Mouse (Mus musculus): Measurements from ENCODE around the gene Gabarapl1. TPM values are rescaled to one million over a fixed set of nuclear protein-coding genes. Genes with fewer than 3 reads are reported as not detected.

Gene Gabarapl1
- polyA plus RNA-seq, 1 experiment from 2014 or later: 62.8 TPM

DNA sequence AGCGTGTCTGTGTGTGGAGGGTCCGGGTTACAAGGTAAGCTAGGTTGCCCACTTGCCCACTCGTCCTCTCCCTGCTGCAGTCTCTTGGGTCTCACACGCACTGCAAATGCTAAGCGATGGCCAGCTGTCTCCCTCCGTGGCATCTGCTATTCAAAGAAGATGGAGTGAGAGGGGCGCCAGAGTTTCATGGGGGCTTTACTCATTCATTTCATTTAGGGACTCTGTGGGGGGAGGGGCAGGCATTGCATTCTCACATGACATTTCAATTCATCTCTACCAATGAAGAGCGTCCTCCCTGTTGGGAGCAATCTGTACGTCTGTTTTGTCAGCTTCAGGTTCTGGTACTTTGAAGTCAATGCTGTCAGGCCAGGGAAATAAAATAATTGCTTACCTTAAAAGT, 9.0 kb downstream of the Gabarapl1 start:
- Histone ChIP-seq H3K9ac (no peak overlapping the region), H3K36me3 (peaks cover 59% of the 10 kb centered on the region), H3K4me1 (no peaks in the 10 kb centered on the region), H3K27ac (no peak overlapping the region), H3K4me2 (no peak overlapping the region), H3K9me3 (replicated peaks) (no peaks in the 10 kb centered on the region), H3K4me3 (replicated peaks) (no peak overlapping the region), H3K27me3 (no peaks in the 10 kb centered on the region)
- 88% methylated on average over 9 of the region's 9 CpGs for WGBS
- no peak for ATAC-seq (replicated peaks; ENCODE audit: low FRiP score)

DNA sequence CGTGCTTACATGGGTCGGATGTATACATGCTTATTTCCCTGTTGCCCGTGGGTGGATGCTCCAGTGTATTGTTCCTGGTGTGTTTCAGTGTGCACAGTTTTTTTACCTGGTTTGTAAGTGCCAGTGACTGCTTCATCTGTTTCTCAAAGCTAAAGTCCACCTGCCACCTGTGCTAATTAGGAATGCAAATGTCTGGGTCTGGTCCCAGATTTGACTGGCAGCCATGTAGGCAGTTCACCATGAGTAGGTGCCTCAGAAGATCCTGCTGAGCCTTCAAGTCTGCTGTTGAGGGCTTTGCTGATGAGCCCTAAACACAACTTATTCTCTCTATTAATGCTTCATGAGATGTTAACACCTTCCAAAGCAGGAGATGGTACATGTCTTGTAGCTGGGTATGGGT, 9.6 kb downstream of the Gabarapl1 start:
- H3K9me3 ChIP-seq (replicated peaks): no peaks in the 10 kb centered on the region
- H3K36me3 ChIP-seq: peaks cover 55% of the 10 kb centered on the region
- H3K27ac ChIP-seq: no peak overlapping the region
- H3K4me2 ChIP-seq: no peak overlapping the region
- WGBS: 89% methylated on average over 3 of the region's 3 CpGs
- no peak for ATAC-seq (replicated peaks; ENCODE audit: low FRiP score)
- no peaks in the 10 kb centered on the region for H3K4me1 ChIP-seq
- no peak overlapping the region for H3K4me3 ChIP-seq (replicated peaks)
- no peaks in the 10 kb centered on the region for H3K27me3 ChIP-seq
- no peak overlapping the region for H3K9ac ChIP-seq

DNA sequence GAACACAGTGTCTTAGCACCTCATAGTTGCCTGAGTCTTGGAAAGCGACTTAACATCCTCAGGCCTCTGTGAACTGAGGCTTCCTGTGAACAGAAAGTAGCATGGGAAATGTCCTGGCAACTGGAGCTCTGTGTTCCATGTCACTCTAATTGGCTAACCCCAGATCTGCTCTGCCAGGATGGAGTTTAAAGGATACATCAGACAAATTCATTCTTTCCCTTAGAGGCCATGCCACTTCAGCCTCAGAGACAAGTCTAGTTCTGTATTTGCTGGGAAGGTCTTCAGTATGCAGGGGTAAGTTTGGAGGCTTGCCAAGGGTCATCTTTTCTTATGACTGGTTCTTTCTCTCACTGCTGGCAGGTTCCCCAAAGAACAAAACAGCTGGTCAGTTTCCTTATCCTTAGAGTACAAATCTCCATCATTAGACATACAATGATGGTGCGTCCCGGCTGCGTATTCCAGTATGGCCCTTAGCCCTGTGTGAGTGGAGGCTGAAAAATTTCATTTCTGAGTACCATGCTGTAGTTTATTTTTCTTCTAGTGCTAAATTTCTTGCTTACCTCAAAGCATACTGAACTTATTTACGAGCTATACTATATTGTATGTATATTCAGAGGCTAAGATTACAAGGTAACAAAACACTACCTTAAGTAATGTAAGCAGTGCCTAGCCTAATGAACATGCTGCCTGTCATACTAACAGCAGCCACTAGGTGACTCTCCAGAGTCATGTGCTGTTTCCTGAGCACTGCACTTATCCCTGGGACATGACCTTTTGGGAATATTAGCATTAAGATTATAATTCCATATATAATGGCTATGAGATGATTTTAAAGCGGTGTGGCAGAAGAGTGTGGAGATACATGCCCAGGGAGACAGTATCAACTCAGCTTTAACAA, 11.0 kb downstream of the Gabarapl1 start:
- Histone ChIP-seq H3K4me2 (no peak overlapping the region), H3K27ac (no peak overlapping the region), H3K4me3 (replicated peaks) (no peak overlapping the region), H3K36me3 (peaks cover 41% of the 10 kb centered on the region), H3K27me3 (no peaks in the 10 kb centered on the region), H3K4me1 (no peaks in the 10 kb centered on the region), H3K9me3 (replicated peaks) (no peaks in the 10 kb centered on the region), H3K9ac (no peak overlapping the region)
- 0 out of 2 replicates have a peak, but pooled peaks have one; percentile 67 for ATAC-seq (replicated peaks; ENCODE audit: low FRiP score)
- WGBS: 65% methylated on average over 6 of the region's 6 CpGs

DNA sequence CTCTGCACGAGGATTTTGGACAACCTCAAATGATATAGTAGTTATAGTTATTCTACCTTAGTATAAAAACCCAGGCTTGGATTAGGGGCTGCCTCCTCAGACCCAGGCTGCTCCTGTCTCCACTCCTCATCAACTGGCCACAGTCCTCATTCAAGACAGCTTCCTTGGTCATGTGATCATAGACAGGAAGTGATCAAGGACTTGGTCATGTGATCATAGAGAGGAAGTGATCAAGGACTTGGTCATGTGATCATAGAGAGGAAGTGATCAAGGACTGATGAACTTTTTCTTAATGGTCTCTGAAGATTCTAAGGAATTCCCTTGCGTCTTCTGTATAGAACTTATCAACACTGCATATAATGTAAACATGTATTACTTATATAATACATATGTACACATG, 14.3 kb downstream of the Gabarapl1 start:
- H3K27ac ChIP-seq: no peak overlapping the region
- no peak overlapping the region for H3K4me3 ChIP-seq (replicated peaks)
- H3K27me3 ChIP-seq: no peaks in the 10 kb centered on the region
- 82% methylated on average over 2 of the region's 2 CpGs for WGBS
- peaks cover 10% of the 10 kb centered on the region; the same call in 1 of the 2 replicates for H3K36me3 ChIP-seq
- no peaks in the 10 kb centered on the region for H3K9me3 ChIP-seq (replicated peaks)
- no peak overlapping the region for H3K4me2 ChIP-seq
- H3K4me1 ChIP-seq: no peaks in the 10 kb centered on the region
- no peak overlapping the region for H3K9ac ChIP-seq
- no peak for ATAC-seq (replicated peaks; ENCODE audit: low FRiP score)

DNA sequence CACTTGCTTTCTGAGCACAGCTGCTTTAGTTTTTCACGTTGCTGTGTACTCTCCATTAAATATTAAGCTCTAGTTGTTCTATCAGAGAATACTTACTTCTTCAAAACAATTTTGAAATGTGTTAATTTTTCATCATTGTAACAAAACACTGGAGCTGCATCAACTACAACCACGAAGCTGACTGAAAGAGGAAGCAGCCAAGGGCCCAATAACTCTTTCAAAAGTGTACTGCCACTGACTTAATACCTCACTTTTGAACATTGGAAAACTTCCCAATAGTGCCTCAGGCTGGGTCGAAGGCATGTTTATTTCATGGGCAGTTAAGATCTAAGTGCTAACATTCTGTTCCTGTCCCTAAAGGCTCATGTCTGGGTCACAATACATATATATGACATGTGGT, 15.0 kb downstream of the Gabarapl1 start:
- no peak for ATAC-seq (replicated peaks; ENCODE audit: low FRiP score)
- H3K4me1 ChIP-seq: no peaks in the 10 kb centered on the region
- H3K4me3 ChIP-seq (replicated peaks): no peak overlapping the region
- no peaks in the 10 kb centered on the region for H3K27me3 ChIP-seq
- H3K9me3 ChIP-seq (replicated peaks): no peaks in the 10 kb centered on the region
- H3K36me3 ChIP-seq: peaks cover 3% of the 10 kb centered on the region; the same call in 1 of the 2 replicates
- WGBS: 61% methylated on average over 3 of the region's 3 CpGs
- H3K9ac ChIP-seq: no peak overlapping the region
- no peak overlapping the region for H3K27ac ChIP-seq
- H3K4me2 ChIP-seq: no peak overlapping the region

DNA sequence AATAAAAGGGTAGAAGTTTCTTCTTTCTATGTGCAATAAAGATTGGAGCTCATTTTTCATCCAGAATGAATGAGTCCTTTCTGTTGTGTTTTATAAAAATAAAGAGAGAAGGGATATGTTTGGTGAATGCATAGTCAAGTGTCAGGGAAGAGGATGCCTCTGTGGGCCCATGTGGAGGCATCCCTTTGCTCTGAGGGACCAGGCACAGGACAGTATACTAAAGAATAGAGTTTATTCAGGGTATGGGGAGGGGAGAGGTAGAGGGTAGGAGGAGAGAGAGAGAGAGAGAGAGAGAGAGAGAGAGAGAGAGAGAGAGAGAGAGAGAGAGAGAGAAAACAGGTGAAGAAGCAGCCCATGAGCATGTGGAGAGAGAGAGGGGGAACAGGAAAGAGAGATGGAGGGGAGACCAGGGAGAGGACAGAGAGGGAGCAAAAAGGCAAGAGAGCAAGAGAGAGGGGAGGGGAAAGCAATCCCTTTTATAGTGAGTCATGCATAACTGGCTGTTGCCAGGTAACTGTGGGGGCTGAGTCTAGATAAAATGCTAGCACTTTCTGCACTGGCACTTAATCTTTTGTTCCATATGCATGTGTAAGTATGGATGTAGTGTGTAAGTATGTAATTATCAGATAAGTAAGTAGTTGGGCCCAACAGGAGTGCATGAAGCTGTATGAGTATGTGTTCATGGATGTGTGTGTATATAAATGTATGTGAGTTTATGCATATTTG, 24.5 kb downstream of the Gabarapl1 start:
- no peaks in the 10 kb centered on the region for H3K27me3 ChIP-seq
- no peak overlapping the region for H3K9ac ChIP-seq
- H3K4me1 ChIP-seq: peaks cover 14% of the 10 kb centered on the region; the same call in 1 of the 2 replicates
- ATAC-seq (replicated peaks; ENCODE audit: low FRiP score): peak; percentile 73
- H3K4me2 ChIP-seq: no peak overlapping the region
- no peak overlapping the region for H3K4me3 ChIP-seq (replicated peaks)
- peak overlapping the region; percentile 58; the same call in 1 of the 2 replicates for H3K27ac ChIP-seq
- H3K9me3 ChIP-seq (replicated peaks): no peaks in the 10 kb centered on the region
- no peaks in the 10 kb centered on the region for H3K36me3 ChIP-seq

DNA sequence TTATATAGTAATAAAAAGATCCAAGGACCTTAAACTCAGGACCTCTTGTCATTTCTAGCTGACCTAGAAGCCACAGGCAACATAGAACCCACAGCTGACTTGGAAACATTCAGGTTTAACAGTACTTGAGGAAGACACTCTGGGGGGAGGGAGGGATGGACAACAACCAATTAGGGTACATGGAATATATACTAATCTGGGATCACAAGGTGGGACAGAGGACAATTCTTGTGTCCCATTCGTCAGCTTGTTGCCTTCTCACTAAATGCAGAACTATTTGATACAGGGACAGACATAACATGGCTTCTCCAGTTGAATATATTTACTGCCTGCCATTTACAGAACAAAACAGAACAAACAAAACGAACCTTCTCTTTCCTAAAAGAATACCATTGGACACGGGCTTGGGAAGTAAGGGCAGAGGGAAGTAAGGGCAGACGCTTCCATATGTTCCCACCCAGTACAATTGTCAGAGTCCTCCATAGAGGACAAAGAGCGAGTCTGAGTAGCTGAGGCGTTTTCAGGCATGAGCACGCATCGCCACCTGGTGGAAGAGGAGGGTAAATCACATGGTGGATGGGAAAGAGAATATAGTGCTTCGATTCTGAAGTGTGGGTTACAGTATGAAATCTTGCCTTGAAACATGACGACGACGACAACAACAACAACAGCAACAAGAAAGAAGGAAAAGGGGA, 26.1 kb downstream of the Gabarapl1 start:
- H3K27ac ChIP-seq: peak overlapping the region; percentile 58; the same call in 1 of the 2 replicates
- H3K9ac ChIP-seq: no peak overlapping the region
- H3K4me2 ChIP-seq: no peak overlapping the region
- ATAC-seq (replicated peaks; ENCODE audit: low FRiP score): peak; percentile 80
- H3K4me1 ChIP-seq: peaks cover 14% of the 10 kb centered on the region; the same call in 1 of the 2 replicates
- no peak overlapping the region for H3K4me3 ChIP-seq (replicated peaks)
- H3K9me3 ChIP-seq (replicated peaks): no peaks in the 10 kb centered on the region
- H3K27me3 ChIP-seq: no peaks in the 10 kb centered on the region
- H3K36me3 ChIP-seq: no peaks in the 10 kb centered on the region
- 17% methylated on average over 12 of the region's 12 CpGs for WGBS

DNA sequence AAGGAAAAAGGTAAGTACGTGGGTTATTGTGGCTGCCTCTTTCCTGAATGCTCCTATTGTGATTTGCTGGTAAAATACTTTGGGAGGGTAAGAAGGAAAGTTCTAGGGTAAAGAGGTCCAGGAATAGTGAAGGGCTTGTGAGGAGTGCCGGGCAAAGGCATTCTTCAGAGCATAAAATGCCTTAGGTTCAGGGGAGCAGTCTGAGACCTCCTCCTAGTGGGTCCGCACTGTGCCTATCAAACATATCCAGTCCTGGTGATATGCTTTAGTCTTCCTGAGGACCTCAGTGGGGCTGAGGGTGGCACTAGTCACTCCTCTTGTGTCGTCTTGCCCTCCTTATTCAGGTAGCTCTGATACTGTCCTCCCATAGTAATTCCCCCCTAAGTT, 26.7 kb downstream of the Gabarapl1 start:
- H3K4me1 ChIP-seq: peaks cover 14% of the 10 kb centered on the region; the same call in 1 of the 2 replicates
- H3K27ac ChIP-seq: no peak overlapping the region
- no peak for ATAC-seq (replicated peaks; ENCODE audit: low FRiP score)
- 61% methylated on average over 4 of the region's 4 CpGs for WGBS
- no peaks in the 10 kb centered on the region for H3K36me3 ChIP-seq
- H3K9me3 ChIP-seq (replicated peaks): no peaks in the 10 kb centered on the region
- no peak overlapping the region for H3K9ac ChIP-seq
- H3K27me3 ChIP-seq: no peaks in the 10 kb centered on the region
- H3K4me3 ChIP-seq (replicated peaks): no peak overlapping the region
- no peak overlapping the region for H3K4me2 ChIP-seq

DNA sequence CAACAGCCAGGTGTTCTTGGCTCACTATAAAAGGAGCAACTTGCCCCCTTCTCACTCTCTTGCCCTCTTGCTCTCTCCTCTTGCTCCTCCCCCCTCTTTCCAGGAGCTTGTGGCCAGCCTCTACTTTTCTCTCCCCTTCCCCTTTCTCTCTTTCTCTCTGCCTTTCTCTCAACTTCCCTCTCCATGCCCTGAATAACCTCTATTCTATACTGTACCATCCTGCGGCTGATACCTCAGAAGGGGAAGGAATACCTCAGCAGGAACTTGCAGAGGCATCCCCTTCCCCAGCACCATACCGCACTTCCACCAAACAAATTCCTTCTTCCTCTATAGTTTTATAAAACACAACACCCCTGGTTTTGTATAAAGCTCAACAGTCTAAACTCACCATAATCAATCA, 32.3 kb downstream of the Gabarapl1 start:
- ATAC-seq (replicated peaks; ENCODE audit: low FRiP score): no peak
- no peak overlapping the region for H3K27ac ChIP-seq
- H3K4me2 ChIP-seq: no peak overlapping the region
- H3K36me3 ChIP-seq: no peaks in the 10 kb centered on the region
- WGBS: 86% methylated on average over 2 of the region's 2 CpGs
- H3K9ac ChIP-seq: no peak overlapping the region
- H3K9me3 ChIP-seq (replicated peaks): no peaks in the 10 kb centered on the region
- H3K27me3 ChIP-seq: no peaks in the 10 kb centered on the region
- H3K4me3 ChIP-seq (replicated peaks): no peak overlapping the region
- H3K4me1 ChIP-seq: no peaks in the 10 kb centered on the region

DNA sequence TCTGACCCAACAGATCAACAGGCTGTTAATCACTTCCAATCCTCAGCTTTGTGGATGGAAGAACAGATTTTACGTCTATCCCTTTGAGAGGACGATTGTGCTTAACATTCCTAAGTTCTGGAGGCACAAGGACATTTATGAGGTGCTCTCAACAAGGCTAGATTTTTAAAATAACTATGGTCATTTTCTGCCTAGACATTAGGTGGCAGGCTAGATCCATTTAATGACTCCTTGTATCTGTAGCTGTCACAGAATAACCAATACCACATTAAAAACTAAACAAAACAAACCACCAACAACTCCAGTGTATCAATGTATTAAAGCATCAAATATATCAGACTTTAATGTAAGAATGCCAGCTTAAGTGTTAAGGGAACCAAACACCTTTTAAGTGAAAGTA, 42.4 kb downstream of the Gabarapl1 start:
- Histone ChIP-seq H3K4me3 (replicated peaks) (no peak overlapping the region), H3K27ac (no peak overlapping the region), H3K36me3 (no peaks in the 10 kb centered on the region), H3K9me3 (replicated peaks) (no peaks in the 10 kb centered on the region), H3K4me2 (no peak overlapping the region), H3K9ac (no peak overlapping the region), H3K4me1 (no peaks in the 10 kb centered on the region), H3K27me3 (no peaks in the 10 kb centered on the region)
- ATAC-seq (replicated peaks; ENCODE audit: low FRiP score): no peak
- WGBS: 35% methylated on average over 2 of the region's 2 CpGs

DNA sequence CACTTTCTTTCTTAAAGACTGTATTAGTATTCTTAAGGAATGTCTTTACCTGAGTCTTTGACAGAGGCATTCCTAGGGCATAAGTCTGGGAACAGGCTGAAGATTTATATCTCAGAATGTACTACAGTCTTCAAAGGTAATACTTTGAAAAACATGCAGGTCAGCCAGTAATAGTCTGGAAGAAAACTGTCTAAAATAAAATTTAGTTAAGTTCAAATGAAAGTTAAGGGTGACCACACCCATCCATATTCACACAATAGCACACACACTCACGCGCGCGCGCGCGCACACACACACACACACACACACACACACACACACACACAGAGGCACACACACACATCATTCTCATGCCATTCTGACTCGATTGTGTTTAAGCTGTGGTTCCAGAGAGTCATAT, 44.6 kb downstream of the Gabarapl1 start, which contains the start of gene Klre1:
Gene Klre1, plus strand, starts transcription at position 301 of the 400 bp plus-strand sequence.
- H3K4me3 ChIP-seq (replicated peaks): no peak within 1 kb of the TSS
- 93% methylated on average over 8 of the region's 8 CpGs for WGBS
- H3K4me2 ChIP-seq: no peak within 1 kb of the TSS
- H3K36me3 ChIP-seq: no peaks in the 10 kb centered on the region
- no peak within 1 kb of the TSS for H3K27ac ChIP-seq
- no peaks in the 10 kb centered on the region for H3K9me3 ChIP-seq (replicated peaks)
- no peak for ATAC-seq (replicated peaks; ENCODE audit: low FRiP score)
- H3K27me3 ChIP-seq: no peaks in the 10 kb centered on the region
- no peaks in the 10 kb centered on the region for H3K4me1 ChIP-seq
- no peak within 1 kb of the TSS for H3K9ac ChIP-seq

DNA sequence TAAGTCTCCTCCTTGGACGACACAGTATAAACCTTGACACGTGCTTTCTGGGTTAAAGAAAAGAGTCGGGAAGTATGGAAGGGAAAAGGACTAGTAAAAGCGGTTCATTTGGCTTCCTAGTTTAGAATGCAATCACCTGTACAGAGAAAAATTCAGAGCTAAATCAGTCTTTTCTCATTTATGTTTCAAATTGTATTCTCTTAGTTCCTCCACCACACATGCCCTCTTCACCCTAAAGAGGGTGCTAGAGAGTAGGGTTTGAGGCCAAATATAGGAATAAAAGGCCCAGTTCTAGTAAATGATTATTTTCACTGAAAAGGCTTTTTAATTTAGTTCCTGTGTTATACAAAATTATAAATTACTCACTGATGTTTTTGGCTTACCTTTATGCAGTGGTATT, 48.3 kb downstream of the Gabarapl1 start:
- Histone ChIP-seq H3K4me2 (no peak overlapping the region), H3K4me3 (replicated peaks) (no peak overlapping the region), H3K4me1 (no peaks in the 10 kb centered on the region), H3K9ac (no peak overlapping the region), H3K27me3 (no peaks in the 10 kb centered on the region), H3K27ac (no peak overlapping the region), H3K9me3 (replicated peaks) (no peaks in the 10 kb centered on the region), H3K36me3 (no peaks in the 10 kb centered on the region)
- WGBS: 60% methylated on average over 4 of the region's 4 CpGs
- ATAC-seq (replicated peaks; ENCODE audit: low FRiP score): no peak

All from kidney, embryonic 15.5 days (tissue).